Mouse (Mus musculus): Measurements from ENCODE around the gene Hoxa9. TPM values are rescaled to one million over a fixed set of nuclear protein-coding genes. Genes with fewer than 3 reads are reported as not detected.

Gene Hoxa9
- polyA plus RNA-seq, 1 experiment from 2014 or later: 0.13 TPM

DNA sequence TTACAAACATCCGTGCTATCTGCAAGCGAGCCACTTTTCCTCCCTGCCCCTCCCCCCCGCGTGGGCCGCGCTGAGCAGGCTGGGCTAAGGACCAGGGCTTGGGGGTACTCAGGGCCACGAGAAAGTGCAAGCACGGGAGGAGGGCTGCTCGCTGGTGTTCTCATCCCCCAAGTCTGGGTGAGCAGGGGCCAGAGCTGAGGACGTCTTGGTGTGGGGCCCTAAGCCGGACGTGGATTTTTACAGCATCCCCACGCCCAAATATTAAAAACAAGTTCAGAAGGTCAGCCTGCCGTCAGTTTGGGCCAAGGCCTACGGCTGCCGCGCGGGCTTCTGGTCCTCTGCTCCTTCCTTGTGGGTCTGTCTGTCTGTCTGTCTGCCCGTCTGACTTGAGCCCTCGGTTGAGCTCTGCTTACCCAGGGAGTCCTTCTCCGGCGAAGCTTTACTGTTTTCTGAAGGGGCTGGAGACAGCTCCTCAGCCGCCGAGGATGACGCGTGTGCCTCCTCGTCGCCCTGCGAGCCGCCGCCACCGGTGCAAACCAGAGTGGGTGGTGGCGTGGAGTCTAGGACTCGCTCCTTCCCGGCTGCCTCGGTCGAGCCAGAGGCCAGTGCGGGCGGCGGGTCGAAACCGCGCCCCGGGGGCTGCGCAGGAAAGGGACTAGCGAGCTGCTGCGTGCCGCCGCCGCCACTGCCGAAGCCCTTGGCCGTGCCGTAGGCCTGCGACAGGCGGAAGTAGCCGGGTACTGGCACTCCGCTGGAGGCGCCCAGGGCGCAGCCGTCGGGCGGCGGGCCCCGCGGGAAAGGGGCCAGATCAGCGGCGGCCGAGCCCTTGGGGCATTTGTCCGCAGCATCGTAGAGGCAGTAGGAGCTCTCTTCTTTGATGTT lies 2.9 kb upstream of the Hoxa9 start:
- Histone ChIP-seq H3K27ac (ENCODE audit: low read length) (no peak overlapping the region), H3K4me1 (ENCODE audit: control insufficient read depth, low read depth, low read length) (no peaks in the 10 kb centered on the region), H3K4me3 (ENCODE audit: low read depth, low read length) (no peak overlapping the region), H3K27me3 (ENCODE audit: control insufficient read depth, insufficient read depth, low read depth, low read length) (peaks cover 98% of the 10 kb centered on the region), H3K36me3 (ENCODE audit: control insufficient read depth, insufficient read depth) (no peaks in the 10 kb centered on the region), H3K9me3 (replicated peaks; ENCODE audit: control insufficient read depth, low read length) (no peaks in the 10 kb centered on the region), H3K4me2 (ENCODE audit: low read depth, low read length) (no peak overlapping the region), H3K9ac (ENCODE audit: low read depth, low read length) (no peak overlapping the region)
- under 1% methylated on average over 70 of the region's 70 CpGs for WGBS (ENCODE audit: insufficient replicate concordance)
- ATAC-seq (ENCODE audit: low read depth): no peak

GRCm38 (mm10) chr6:52232984-52233545 lies 2.2 kb upstream of the Hoxa9 start:
- WGBS (ENCODE audit: insufficient replicate concordance): 2% methylated on average over 23 of the region's 23 CpGs
- Histone ChIP-seq H3K36me3 (ENCODE audit: control insufficient read depth, insufficient read depth) (no peaks in the 10 kb centered on the region), H3K9me3 (replicated peaks; ENCODE audit: control insufficient read depth, low read length) (no peaks in the 10 kb centered on the region), H3K4me2 (ENCODE audit: low read depth, low read length) (no peak overlapping the region), H3K9ac (ENCODE audit: low read depth, low read length) (no peak overlapping the region), H3K4me1 (ENCODE audit: control insufficient read depth, low read depth, low read length) (no peaks in the 10 kb centered on the region), H3K27ac (ENCODE audit: low read length) (no peak overlapping the region), H3K4me3 (ENCODE audit: low read depth, low read length) (no peak overlapping the region), H3K27me3 (ENCODE audit: control insufficient read depth, insufficient read depth, low read depth, low read length) (peaks cover 96% of the 10 kb centered on the region)
- ATAC-seq (ENCODE audit: low read depth): no peak

GRCm38 (mm10) chr6:52232568-52232965 lies 1.7 kb upstream of the Hoxa9 start:
- Histone ChIP-seq H3K4me3 (ENCODE audit: low read depth, low read length) (no peak overlapping the region), H3K27me3 (ENCODE audit: control insufficient read depth, insufficient read depth, low read depth, low read length) (peaks cover 96% of the 10 kb centered on the region), H3K9me3 (replicated peaks; ENCODE audit: control insufficient read depth, low read length) (no peaks in the 10 kb centered on the region), H3K4me2 (ENCODE audit: low read depth, low read length) (no peak overlapping the region), H3K36me3 (ENCODE audit: control insufficient read depth, insufficient read depth) (no peaks in the 10 kb centered on the region), H3K27ac (ENCODE audit: low read length) (no peak overlapping the region), H3K4me1 (ENCODE audit: control insufficient read depth, low read depth, low read length) (no peaks in the 10 kb centered on the region), H3K9ac (ENCODE audit: low read depth, low read length) (no peak overlapping the region)
- no peak for ATAC-seq (ENCODE audit: low read depth)
- under 1% methylated on average over 18 of the region's 18 CpGs for whole genome bisulfite sequencing (ENCODE audit: insufficient replicate concordance)

GRCm38 (mm10) chr6:52231885-52232567 lies 1.1 kb upstream of the Hoxa9 start:
- H3K4me2 ChIP-seq (ENCODE audit: low read depth, low read length): no peak overlapping the region
- H3K27me3 ChIP-seq (ENCODE audit: control insufficient read depth, insufficient read depth, low read depth, low read length): peaks cover 96% of the 10 kb centered on the region
- no peak for ATAC-seq (ENCODE audit: low read depth)
- H3K9ac ChIP-seq (ENCODE audit: low read depth, low read length): no peak overlapping the region
- H3K27ac ChIP-seq (ENCODE audit: low read length): no peak overlapping the region
- no peaks in the 10 kb centered on the region for H3K4me1 ChIP-seq (ENCODE audit: control insufficient read depth, low read depth, low read length)
- H3K9me3 ChIP-seq (replicated peaks; ENCODE audit: control insufficient read depth, low read length): no peaks in the 10 kb centered on the region
- H3K4me3 ChIP-seq (ENCODE audit: low read depth, low read length): no peak overlapping the region
- WGBS (ENCODE audit: insufficient replicate concordance): 2% methylated on average over 18 of the region's 18 CpGs
- no peaks in the 10 kb centered on the region for H3K36me3 ChIP-seq (ENCODE audit: control insufficient read depth, insufficient read depth)

DNA sequence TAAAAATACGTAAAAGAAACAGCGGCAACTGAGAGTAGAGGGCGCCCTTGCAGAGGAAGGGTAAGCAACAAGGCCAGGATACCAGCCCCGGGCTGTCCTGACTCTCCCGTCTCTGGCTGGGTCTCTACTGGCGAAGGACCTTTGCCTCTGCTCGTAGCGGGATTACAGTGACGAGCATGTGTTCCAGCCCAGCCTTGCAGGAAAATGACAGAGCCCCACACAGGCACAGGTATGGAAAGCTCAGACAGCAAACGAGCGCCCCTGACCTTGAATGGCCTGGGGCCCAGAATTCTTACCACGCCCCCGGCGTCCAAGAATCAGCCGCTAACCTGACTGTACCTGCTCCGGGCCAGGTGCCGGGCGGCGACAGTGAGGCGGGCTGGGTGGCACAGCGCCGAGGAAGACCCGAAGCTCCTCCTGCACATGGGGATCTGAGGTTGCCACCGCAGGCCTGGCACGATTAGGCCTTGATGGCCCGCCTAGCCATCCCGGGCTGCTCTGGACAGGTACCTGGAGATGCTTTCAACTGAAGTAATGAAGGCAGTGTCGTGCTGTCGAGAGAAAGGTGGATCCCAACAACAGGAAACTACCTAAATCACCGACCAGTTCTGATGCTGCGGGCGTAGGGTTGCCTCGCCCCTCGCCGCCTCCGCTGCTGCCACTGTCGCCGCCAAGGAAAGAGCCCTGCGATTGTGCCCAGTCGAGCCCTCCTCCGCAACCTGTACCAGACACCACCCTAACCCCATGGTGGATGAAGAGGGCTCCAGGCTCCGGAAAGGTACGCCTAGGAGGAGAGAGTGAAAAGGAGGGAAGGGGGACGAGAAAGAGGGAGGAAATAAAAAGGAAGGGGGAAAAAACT lies 1.1 kb downstream of the Hoxa9 start:
- no peak overlapping the region for H3K9ac ChIP-seq (ENCODE audit: low read depth, low read length)
- WGBS (ENCODE audit: insufficient replicate concordance): 1% methylated on average over 43 of the region's 44 CpGs
- peaks cover 96% of the 10 kb centered on the region for H3K27me3 ChIP-seq (ENCODE audit: control insufficient read depth, insufficient read depth, low read depth, low read length)
- no peak for ATAC-seq (ENCODE audit: low read depth)
- H3K36me3 ChIP-seq (ENCODE audit: control insufficient read depth, insufficient read depth): no peaks in the 10 kb centered on the region
- H3K9me3 ChIP-seq (replicated peaks; ENCODE audit: control insufficient read depth, low read length): no peaks in the 10 kb centered on the region
- no peak overlapping the region for H3K4me2 ChIP-seq (ENCODE audit: low read depth, low read length)
- no peak overlapping the region for H3K27ac ChIP-seq (ENCODE audit: low read length)
- no peaks in the 10 kb centered on the region for H3K4me1 ChIP-seq (ENCODE audit: control insufficient read depth, low read depth, low read length)
- H3K4me3 ChIP-seq (ENCODE audit: low read depth, low read length): no peak overlapping the region

- Histone ChIP-seq H3K9ac (ENCODE audit: low read depth, low read length) (no peak overlapping the region), H3K27ac (ENCODE audit: low read length) (no peak overlapping the region), H3K9me3 (replicated peaks; ENCODE audit: control insufficient read depth, low read length) (no peaks in the 10 kb centered on the region), H3K4me2 (ENCODE audit: low read depth, low read length) (no peak overlapping the region), H3K36me3 (ENCODE audit: control insufficient read depth, insufficient read depth) (no peaks in the 10 kb centered on the region), H3K27me3 (ENCODE audit: control insufficient read depth, insufficient read depth, low read depth, low read length) (peaks cover 96% of the 10 kb centered on the region), H3K4me1 (ENCODE audit: control insufficient read depth, low read depth, low read length) (no peaks in the 10 kb centered on the region), H3K4me3 (ENCODE audit: low read depth, low read length) (no peak overlapping the region)
- 2% methylated on average over 38 of the region's 38 CpGs for WGBS (ENCODE audit: insufficient replicate concordance)
- ATAC-seq (ENCODE audit: low read depth): no peak
Observed at GRCm38 (mm10) chr6:52228475-52229465, 2.1 kb downstream of the Hoxa9 start.

DNA sequence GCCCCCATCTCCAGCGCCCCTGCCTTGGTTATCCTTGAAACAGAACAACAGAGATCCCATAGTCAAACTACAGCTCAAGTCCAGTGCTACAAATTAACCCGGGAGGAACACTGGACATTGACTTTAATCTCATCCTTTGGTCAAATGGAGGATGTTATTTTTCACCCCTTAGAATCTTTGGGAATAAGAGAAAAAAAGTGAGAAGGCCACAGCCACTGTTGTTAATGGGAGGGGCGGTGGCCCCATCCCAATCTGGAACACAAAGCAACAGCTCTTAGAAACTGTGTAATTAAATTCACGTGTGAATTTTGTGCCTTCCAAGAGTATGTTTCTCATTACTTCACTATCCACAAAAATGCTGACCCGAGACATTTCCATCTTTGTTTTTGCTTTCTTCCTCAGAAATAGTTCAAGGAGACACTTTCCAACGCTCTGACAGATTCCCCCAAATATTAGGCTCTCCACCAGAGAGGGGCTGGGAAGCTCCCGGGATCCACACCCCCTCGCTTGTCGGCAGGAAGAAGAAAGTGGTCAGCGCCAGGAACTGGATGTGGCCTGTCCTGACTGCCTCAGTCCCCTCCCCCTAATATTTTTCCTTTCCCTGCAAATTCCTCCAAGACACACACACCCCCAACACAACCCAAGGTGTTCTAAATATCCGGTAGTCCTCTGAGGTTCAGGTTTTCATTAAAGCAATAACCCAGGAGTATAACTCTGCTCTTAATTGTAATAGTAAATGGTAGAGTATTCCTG lies 3.2 kb downstream of the Hoxa9 start:
- Histone ChIP-seq H3K4me3 (ENCODE audit: low read depth, low read length) (no peak overlapping the region), H3K9me3 (replicated peaks; ENCODE audit: control insufficient read depth, low read length) (no peaks in the 10 kb centered on the region), H3K4me1 (ENCODE audit: control insufficient read depth, low read depth, low read length) (no peaks in the 10 kb centered on the region), H3K4me2 (ENCODE audit: low read depth, low read length) (no peak overlapping the region), H3K27me3 (ENCODE audit: control insufficient read depth, insufficient read depth, low read depth, low read length) (peaks cover 96% of the 10 kb centered on the region), H3K27ac (ENCODE audit: low read length) (no peak overlapping the region), H3K9ac (ENCODE audit: low read depth, low read length) (no peak overlapping the region), H3K36me3 (ENCODE audit: control insufficient read depth, insufficient read depth) (no peaks in the 10 kb centered on the region)
- no peak for ATAC-seq (ENCODE audit: low read depth)
- WGBS (ENCODE audit: insufficient replicate concordance): 20% methylated on average over 11 of the region's 11 CpGs

Measured in liver, embryonic 16.5 days (tissue).